Mouse (Mus musculus) bone marrow, adult 2 months (tissue): ENCODE measurements around the gene Morc2a.
"Not testable (repeated sequence)": the region's sequence is repeated elsewhere in the genome, so short reads cannot be mapped to it uniquely, and the experiment has no call there.

Experiments
- CTCF ChIP-seq: fragments of 200-500 bp; IDR thresholded peaks from 2 replicates; pipeline ENCODE4 v1.5.1; 2011; ENCODE audit warnings: low read length, control low read depth; ENCODE audit not compliant: control insufficient read depth, insufficient read depth
- POLR2A ChIP-seq: fragments of 200-500 bp; IDR thresholded peaks from 2 replicates; pipeline ENCODE4 v1.6.1; 2011; ENCODE audit warnings: low read depth, mild to moderate bottlenecking, control low read depth, low read length, borderline replicate concordance; ENCODE audit not compliant: control insufficient read depth

- not testable (repeated sequence) for TF ChIP-seq CTCF, POLR2A
Observed at GRCm38 (mm10) chr11:3633269-3633668, 15.7 kb upstream of the Morc2a start.
